Mouse (Mus musculus): ENCODE data around the gene Cd200r4. TPM values are rescaled to one million over a fixed set of nuclear protein-coding genes. Genes with fewer than 3 reads are reported as not detected.

Cd200r4 gene
- not detected for total RNA-seq (2023)

DNA sequence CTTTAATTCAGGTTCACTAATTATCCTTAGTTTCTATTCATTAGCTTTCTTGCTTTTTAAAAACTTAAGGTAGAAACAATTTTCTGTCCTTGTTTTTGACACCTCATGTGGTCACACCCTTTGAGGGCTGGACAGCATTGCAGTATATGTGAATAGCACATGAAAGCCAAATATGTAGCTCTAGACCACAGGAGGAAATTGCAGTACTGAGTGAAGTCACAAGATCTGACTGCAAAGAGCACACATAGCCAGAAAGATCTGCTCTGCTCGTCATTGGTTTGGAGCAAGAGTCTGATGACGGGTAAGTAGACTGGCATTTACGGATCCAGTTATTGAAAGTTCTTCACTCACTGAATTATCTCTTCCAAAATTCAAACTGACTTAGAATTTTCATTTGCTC is at the start of gene Cd200r4:
TSS of gene Cd200r4 (plus strand) at position 190 of the 400 bp plus-strand sequence.

GRCm38 (mm10) chr16:44765555-44766319 is 45.8 kb upstream of the Cd200r4 start, which contains the start of gene Cd200r1:
TSS of gene Cd200r1 (plus strand) at chr16:44765736.

DNA sequence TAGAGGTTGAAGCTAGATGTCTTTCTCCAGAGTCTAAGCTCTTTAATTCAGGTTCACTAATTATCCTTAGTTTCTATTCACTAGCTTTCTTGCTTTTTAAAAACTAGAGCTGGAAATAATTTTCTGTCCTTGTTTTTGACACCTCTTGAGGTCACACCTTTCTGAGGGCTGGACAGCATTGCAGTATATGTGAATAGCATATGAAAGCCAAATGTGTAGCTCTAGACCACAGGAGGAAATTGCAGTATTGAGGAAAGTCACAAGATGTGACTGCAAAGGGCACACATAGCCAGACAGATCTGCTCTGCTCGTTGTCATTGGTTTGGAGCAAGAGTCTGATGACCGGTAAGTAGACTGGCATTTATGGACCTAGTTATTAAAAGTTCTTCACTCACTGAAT is 55.3 kb downstream of the Cd200r4 start, which contains the start of gene Cd200r2:
TSS of gene Cd200r2 (plus strand) at position 301 of the 400 bp plus-strand sequence.

Other genes starting within 250 kb of the Cd200r4 start
- 10 to 100 TPM; 11.7 to 13.5 TPM for gene Nepro, start 87.4 kb upstream of the Cd200r4 start, total RNA-seq (2023)
- gene Gtpbp8, start 65.4 kb upstream of the Cd200r4 start, total RNA-seq (2023): 10 to 100 TPM; 14.2 to 16.6 TPM
- gene Cd200r1, start 46.0 kb upstream of the Cd200r4 start, total RNA-seq (2023): under 1 TPM; 0.46 to 0.59 TPM
- gene Cd200r2, start 55.4 kb downstream of the Cd200r4 start, total RNA-seq (2023): not detected
- under 1 TPM in 1 of 2 experiments, not detected in 1; 0.58 TPM for gene Cd200r3, start 131.9 kb downstream of the Cd200r4 start, total RNA-seq (2023)